Mouse (Mus musculus) heart, adult 2 months (tissue): ENCODE measurements around the gene H2-DMb1.
A peak's percentile ranks its signal among the peaks of the same experiment; 100 is the strongest.

Source experiments
- CTCF ChIP-seq: fragments of 200-600 bp; IDR thresholded peaks from 2 replicates; pipeline ENCODE4 v1.8.1; 2022; ENCODE audit warnings: antibody characterized with exemption, mild to moderate bottlenecking, moderate library complexity
- POLR2A ChIP-seq: fragments of 200-500 bp; IDR thresholded peaks from 2 replicates; pipeline ENCODE4 v1.6.1; 2011; ENCODE audit warnings: mild to moderate bottlenecking, low read depth, low read length, control low read depth; ENCODE audit not compliant: insufficient read depth

- TF ChIP-seq POLR2A (peak; percentile 77), CTCF (no peak)
Measured at GRCm38 (mm10) chr17:34196941-34197894, 44.3 kb downstream of the H2-DMb1 start, which contains the start of gene Psmb8.
